Mouse (Mus musculus) CH12F3 (cell line): ENCODE measurements at regions not wholly inside any gene's neighbourhood (a gene's known extent, or its start where the extent isn't known, plus 50 kb on each side); places are given as distances from the start of the nearest gene placed in this dataset.

Experiments used
- in situ Hi-C: fragments of 300-500 bp; cut with MboI; formaldehyde crosslinking; loops from 2 replicates; pipeline ENCODE4 v1.14.3; 2020; ENCODE audit warnings: low sequenced_read_pairs

DNA sequence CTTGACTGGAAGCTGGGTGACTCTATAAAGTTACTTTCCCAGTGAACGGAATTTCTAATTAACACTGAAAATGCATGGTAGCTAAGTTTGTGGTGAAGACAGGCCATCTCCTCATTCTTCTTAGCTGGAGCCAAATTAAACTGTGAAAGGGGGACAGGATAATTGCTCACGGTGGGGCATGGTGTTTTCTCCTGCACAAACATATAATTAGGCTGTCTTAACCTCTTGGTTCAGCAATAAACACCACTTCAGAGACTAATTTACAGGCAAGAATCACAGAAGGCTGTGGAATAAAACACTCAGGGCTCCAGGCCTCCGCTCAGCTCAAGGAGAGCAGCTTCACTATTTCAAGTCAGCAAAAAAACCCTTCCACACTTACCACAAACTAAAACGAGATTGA, 261.9 kb upstream of the Nt5e start:
- in situ Hi-C loops, result no loop called here

DNA sequence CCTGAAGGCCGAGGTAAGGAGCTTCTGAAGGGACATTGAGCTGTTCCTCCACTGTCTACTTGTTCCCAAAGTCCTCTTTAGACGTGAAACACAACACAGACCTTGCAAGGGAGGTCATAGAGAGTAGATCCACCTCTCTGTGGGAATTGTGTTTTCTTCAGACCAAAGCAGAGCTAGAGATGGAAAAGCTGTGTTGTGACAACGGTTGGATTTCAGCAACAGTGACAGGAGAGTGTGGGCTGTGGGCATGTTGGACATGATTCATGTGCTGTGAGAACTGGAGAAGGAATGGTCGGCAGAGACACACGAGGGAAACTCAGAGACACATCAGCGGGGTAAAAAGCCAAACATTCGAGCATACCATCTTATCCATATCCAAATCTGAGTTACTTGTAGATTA, 261.2 kb upstream of the Nt5e start:
- in situ Hi-C loops, result no loop called here

DNA sequence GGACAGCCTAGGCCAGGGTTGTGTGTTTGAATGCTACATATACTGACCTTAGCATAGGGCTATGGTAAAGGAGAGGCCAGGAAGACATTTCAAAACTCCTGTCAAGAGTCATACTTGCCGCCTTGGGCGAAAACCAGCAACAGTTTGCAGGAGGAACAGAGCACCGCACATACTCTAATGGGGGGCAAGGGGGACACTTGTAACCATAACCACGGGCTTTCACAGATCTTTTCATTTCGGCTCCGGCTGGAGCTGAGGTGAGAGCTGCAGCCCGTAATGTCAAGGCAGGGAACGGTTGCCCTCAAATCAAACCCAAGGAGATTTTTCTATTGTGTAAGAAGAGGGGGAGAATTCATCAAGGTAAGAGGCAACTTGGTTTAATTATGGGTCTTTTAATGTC, 258.7 kb upstream of the Nt5e start:
- in situ Hi-C loops, result no loop called here

DNA sequence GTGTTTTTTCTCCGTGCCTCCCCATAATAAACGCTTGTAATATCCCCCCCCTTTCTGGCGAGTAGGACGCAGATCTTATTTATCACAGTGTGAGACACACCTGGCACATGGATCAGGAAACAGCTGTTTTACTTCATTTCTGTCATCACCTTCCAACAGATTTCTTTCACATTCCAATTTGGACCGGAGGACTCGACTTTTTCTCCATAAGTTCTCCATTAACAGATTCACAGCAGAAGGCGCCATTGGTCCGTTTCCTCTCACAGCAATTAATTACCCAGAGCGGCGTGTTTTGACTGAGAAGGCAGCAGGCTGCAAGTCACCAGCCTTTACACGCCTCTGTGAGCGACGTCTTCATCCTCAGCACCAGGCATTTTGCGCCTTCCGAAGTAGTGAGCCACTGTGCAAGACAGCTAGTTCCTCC, 258.1 kb upstream of the Nt5e start:
- in situ Hi-C loops, result no loop called here

DNA sequence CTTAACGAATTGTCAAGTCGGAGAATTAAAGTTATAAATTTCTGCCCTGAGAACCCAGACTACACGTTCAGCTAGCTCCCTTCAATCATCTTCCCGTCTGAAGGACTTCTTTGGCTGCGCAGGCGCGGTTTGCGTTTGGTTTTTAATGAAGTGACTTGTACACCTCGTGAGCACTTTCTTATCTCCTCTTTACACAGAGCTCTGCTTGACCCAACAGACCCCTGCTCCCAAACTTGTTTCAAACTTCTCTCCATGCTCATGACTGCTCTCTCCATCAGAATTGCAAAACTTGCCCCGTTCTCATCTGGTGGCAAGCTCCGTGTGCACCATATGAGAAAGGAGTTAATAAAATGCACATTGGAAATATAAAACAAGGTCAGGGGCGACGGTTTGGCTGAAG, 257.2 kb upstream of the Nt5e start:
- in situ Hi-C loops, result no loop called here

DNA sequence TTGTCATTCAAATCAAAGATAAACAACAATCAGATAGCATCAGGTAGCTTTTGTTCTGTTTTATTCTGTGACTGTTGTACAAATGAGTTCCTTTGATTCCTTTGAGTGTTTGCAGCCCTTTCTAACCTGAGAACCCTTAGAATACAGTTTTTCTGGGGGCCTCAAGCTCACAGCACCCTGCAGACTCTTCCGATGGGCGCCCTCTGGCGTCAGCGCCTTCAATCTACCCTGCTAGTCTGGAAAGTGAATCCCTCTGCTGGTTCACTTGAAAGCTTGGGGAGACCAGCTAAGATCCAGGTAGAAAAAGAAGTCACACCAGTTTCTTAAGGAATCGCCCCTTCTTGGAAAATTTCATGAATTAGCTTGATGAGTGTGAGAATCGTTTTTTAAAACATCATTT, 253.8 kb upstream of the Nt5e start:
- in situ Hi-C loops, result no loop called here

DNA sequence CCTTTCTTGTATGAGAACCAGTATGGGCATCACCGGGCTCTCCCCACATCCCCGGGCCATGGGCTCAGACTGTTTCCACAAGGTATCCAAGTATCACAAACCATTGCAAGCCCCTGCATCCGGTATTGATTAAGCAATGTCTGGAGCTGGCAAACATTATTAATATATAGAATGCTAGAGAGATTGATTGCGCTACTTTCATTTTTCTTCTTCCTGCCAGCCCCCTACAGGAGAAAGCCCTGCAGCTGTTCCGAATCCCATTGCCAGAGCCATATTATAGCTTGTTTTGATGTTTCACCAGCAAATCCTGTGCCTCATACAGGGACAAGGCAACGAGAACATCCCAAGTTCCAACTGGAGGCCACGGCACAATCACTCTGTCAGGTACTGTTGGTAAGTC, 253.4 kb upstream of the Nt5e start:
- in situ Hi-C loops, result no loop called here

DNA sequence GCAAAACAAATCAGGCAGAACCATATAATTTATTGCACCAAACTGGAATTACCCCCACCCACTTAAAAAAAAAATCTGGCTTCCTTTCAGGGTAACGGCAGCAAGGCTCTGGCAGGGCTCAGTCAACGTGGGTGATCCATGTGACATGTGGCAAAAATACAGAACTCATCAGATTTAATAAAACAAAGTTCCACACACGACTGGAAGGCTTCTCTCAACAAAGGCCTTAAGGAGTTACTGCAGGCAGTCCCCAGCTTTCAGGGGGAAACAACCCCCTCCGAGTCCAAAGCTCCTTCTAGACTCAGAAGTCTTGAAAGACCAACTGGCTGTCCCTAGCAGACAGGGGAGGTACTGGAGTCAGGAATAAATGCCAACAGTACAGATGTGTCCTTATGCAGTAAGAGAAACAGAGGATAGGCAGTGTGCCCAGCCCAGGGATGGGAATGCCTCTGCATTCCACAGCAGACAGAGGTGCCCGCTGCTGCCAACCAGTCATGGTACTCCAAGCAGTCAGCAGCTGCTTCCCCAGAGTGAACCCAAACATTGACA, 244.0 kb upstream of the Nt5e start:
- in situ Hi-C loops, result no loop called here

DNA sequence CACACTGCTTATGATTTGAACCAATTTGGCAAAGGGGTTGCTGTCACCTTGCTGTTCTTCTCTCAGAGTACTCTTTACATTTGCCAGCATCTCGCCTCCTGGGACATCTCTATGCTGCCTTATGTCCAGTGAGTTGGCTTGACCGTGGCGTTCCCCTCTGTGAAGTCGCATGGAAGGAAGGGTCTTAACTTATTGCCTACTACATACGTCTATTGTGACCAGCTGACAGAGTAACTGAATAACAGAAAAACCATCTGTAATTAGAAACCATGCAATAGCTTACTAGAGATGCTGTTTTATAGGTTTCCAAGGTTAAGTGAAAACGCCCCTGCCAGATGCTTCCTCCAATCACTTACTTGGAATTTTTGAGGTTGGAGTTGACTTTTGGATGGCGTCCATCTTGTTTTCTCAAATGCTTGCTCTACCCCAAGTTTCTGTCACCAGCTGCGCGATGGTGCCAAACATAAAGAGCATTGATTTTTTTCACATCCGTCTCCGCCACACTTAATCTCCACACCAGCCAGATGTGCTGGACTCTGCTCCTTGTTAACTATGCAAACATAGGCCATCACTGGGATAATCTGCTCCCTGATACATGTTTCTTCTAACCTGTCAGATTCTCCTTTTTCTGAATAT, 241.7 kb upstream of the Nt5e start:
- in situ Hi-C loops, result no loop called here

DNA sequence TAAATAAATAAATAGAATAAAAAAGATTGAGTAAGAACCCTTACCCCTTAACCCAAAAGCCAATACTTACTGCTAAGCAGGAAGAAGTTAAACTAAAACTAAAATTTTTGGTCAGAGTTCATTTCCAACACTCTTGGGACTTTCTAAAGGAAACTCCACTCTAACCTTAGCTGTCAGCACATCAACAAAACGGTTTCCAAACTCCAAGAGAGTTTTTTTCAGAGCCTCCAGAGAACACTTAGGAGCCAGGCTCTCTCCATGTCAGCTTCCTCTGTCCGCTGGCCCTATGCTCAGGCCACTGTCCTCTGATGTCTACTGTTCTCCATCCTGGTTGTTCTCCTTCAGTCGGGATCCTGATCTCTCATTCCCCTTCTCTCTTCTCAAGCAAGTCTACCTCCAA, 241.1 kb upstream of the Nt5e start:
- in situ Hi-C loops, result no loop called here

DNA sequence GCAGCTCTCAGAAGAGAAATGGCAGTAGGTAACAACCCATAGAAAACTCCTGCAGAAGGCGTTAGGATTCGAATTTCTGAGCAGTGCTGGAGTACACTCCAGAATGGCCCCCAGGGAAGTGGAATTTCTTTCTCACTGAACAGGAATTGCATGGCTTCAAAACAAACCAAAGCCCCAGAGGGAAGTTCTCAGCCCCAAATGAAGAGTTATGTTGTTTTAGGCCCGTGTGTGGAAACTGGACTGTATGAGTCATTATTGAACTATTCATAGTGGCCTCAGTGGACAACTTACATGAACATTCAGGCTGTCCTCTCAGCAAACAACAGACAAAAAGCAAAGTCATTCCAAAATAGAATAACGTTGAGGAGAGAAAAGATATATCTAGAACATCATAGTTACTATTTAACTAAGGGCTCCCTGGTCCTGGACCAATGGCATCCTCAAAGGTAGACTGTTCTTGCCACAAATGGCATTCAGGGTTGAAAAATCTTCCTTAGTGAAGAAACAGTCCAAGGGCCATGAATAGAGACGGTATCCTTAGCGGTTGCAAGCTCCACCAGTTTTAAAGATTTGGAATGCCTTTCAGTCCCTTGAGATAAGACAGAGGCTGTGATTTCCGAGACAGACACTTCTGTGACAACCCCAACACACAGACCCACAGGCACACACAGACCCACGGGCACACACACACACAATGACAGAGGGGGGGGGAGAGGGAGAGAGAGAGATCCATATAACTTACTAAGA, 235.0 kb upstream of the Nt5e start:
- in situ Hi-C loops, result no loop called here

DNA sequence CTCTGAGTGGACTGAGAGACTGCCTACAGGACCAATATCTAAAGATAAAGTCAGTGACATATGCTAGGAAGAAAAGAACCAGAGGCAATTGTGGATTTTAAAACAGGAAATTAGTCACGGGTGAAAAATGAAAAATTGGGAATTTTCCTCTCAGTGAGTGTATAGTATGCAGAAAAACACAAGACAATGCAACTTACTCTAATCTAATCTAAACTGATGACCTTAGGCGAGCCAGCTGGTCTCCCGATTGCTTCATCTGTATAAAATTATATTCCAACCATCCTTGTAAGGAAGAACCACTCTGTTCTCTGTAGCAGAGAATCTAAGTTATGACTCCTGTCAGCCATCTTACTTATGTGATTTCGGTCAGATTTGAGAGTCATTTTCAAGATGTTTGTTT, 234.4 kb upstream of the Nt5e start:
- in situ Hi-C loops, result no loop called here

DNA sequence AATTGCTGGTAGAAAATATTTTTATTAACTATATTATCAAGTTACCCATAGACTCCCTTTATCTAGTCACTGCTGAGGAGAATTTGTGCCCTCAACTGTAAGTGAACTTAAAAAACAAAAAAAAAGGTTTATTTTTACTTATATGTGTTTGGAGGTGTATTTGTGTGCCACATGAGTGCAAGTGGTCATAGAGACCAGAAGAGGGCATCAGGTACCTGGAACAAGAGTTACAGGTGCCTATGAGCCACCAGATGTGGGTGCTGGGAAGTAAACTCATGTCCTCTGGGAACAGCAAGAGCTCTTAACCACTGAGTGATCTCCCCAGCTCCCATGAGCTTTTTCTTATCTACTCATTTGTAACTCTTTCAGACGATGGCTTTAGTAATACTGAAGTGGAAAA, 213.9 kb upstream of the Nt5e start:
- in situ Hi-C loops, result no loop called here

DNA sequence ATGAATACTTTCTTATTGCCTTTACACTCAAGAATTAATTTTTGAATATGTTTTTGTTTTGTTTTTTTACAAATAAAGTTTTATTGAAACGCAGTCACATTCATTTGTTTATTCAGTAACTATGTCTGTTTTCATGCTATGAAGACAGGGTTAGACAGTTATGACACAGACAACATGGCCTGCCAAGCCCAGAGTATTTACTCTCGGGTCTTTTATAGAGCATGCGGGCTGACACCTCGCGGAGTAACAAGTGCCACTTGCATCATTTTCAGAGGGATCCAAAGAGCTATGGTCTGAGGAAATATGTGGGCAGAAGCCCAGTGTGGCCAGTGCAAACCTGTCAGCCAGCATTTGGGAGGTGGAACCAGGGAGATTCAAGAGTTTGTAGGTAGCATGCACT, 206.5 kb upstream of the Nt5e start:
- in situ Hi-C loops, result no loop called here

DNA sequence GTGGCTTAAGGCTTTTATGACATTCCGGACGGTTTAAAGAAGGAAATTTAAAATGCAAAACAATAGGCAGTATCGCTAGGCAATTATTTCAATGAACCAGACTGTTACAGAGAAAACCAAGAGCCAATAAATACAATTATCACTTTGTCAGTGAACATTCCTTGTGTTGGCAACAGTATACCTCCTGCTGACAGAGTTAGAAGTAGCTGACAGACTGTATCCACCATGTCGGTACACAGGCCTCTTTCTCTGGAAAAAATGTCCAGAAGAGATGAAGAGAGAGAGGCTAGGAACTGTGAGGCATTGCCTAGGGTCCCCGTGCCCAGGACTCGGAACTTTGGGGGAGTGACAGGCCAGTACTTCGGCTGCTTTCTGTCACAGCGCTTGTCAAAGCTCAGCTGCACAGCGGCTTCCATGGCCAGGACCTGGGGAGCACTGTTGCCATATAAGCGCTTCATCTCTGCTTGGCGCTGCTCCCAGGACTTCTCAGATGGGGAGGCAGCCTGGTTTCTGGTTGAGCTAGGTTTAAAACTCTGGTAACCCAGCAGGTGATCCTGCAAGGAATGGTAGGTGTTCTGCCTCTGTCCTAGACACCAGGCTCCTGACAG, 205.9 kb upstream of the Nt5e start:
- in situ Hi-C loops, result no loop called here

DNA sequence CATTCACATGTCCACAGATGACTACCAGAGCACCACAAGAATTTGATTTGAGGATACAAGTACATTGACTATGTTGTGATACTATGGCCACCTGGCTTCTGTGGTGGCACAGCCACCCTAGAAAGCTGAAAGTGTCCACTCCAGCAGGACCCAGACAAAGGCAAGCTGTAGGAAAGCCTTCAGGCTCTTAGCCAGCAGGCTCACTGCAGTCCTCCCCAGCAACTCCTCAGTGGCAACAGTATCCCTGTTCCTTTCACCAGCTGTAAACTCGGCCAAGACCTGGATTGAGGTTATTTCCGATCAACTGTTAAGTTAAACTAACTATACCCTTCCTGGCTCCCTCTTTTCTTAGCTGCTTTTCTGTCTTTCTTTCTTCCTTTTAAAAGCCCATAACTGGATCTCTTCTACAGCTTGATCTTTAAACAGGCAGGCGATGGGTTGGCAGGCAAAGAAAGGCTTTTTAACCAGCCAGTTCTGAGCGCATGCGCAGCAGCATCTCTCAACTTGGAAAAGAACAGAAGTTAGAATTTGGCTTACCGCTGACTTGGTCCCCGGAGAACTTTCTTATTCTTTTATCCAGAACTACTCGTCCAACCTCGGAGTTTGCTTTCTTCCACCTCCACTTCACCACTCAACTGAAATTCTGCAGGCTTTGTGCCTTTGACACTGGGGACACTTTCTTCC, 202.5 kb upstream of the Nt5e start:
- in situ Hi-C loops, result no loop called here

DNA sequence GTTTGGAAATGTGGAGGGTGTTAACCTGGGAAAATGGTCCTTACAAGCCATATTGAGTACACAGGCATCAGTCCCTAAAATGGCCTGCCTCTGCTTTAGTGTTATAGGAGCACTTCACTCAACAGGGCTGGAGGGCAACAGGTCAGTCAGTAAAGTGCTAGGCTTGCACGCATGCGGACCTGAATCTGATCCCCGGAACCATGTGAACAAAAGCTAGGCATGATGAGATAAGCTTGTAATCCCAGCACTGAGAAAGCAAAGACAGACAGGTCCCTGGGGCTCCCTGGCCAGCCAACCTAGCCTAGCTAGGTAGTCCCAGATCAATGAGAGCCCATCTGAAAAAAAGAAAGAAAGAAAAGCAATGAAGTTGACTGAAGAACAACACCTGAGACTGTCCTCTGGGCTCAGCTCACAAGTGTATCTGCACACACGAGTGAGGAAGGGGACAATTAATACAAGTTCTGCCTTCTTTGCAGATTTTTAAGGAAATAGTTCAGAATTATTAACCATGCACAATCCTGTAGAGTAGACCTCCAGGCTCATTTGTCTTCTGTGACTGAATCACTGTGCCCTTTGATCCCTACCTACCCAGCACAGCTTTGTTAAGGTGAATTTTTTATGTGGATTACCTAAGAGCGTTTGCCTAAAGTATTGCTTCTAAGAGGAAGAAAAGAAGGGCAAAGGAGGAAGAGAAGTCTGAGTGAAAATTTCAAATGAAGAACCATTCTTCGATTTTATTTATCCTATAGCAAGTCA, 163.8 kb upstream of the Nt5e start:
- in situ Hi-C loops, result no loop called here

DNA sequence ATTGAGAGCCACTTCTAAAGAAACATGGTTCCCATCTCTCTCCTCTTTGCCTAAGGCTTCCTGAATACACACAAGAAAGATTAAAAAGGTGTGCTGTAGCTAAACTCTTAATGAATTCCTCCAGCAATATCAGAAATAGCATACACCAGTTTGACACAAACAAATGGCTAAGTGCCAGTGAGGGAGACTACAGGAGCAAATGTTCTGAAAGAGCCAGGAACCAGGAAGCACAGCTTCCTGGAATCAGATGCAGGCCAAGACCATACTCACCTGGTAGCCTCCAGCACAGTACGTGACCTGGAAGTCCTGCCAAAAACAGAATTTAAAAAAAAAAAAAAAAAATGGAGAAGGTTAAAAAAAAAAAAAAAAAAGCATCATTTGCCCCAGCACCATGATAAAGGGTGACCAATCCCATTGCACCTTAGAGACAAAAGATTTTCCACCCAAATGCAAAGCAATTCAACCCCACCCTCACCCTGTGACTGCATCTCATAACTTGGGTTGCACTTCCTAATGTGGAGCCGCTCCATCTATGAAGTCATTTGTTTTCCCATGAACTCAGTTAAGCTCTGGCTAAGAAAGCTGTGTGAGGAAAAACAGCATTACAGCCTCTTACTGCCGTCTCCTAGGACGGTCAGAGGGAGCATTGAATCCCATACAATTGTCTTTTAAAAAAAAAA, 149.3 kb upstream of the Nt5e start:
- in situ Hi-C loops, result no loop called here

DNA sequence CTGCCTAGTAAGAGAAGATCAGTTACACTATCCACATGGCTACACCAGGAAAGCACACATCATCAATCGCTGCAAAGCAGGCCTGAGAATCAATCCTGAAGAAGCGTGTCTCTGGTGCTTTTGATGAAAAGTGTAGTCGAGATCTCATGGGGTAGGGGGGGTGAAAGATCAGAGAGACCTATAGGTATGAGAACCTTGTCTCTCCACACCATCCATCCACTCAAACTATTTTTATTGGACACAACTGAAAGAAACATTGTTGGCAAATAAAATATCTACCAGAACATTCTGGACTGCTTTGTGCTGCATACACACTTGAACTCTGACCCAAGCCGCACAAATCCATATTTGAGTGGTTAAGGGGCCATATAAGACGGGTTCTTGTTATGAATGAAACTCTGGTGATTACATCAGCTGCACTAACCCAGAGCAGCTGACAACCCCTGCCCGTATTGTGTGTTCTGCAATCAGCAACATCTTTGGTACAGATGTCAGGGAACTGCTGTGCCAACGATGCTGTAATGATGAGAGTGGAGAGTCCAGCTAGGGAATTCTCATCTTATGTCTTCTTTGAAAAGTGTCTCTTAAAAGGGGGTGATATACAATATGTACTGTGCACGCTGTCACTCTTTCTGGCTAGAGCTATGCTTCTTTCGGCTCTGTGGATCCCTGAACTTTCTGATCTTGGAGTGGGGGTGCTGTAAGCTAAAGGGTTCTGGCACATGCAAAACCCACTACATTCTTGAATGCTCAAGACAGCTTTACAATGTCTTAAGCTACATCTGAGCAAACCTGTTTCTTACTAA, 145.6 kb upstream of the Nt5e start:
- in situ Hi-C loops, result no loop called here

DNA sequence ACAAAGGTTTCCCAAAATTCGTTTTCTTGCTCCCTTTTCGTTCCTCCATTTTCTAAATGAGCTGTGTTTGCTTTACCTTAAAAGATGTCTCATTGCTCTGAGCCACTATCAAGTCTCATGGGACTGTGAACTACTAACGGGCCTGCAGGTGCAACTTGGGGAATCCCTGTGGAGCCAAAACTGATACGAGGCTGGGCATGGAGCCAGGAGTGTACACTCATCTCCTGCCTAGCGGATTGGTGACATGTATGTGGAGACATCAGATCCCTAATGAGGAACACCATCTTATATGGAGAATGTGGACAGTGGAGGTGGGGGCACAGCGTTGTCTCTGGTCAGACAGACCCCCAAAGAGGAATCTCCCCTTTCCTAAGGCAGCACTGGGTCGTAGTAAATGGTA, 119.6 kb upstream of the Nt5e start:
- in situ Hi-C loops, result no loop called here
